Mouse (Mus musculus) liver, adult (tissue): ENCODE measurements around the gene Myo7a.
A peak's percentile ranks its signal among the peaks of the same experiment; 100 is the strongest.

ENCODE experiments used
- GATA4 ChIP-seq: IDR thresholded peaks from 2 replicates; pipeline ENCODE4 v1.6.1; 2014; ENCODE audit warnings: mild to moderate bottlenecking, low read length; ENCODE audit not compliant: insufficient replicate concordance

Gene Myo7a

GRCm38 (mm10) chr7:98119179-98119960 lies at the start of gene Myo7a:
Gene Myo7a, minus strand, starts transcription at chr7:98119524.
- TF ChIP-seq GATA4: no peak

- TF ChIP-seq GATA4: no peak
Observed at GRCm38 (mm10) chr7:98164999-98165528, 45.7 kb upstream of the Myo7a start.

- no peak for TF ChIP-seq GATA4
Observed at GRCm38 (mm10) chr7:98164382-98164998, 45.2 kb upstream of the Myo7a start.

- no peak for TF ChIP-seq GATA4
Observed at GRCm38 (mm10) chr7:98163700-98164099, 44.4 kb upstream of the Myo7a start.

GRCm38 (mm10) chr7:98162239-98162638 lies 42.9 kb upstream of the Myo7a start:
- no peak for TF ChIP-seq GATA4

GRCm38 (mm10) chr7:98160041-98160740 lies 40.9 kb upstream of the Myo7a start:
- no peak for TF ChIP-seq GATA4

GRCm38 (mm10) chr7:98158481-98158880 lies 39.2 kb upstream of the Myo7a start:
- no peak for TF ChIP-seq GATA4

- no peak for TF ChIP-seq GATA4
Observed at GRCm38 (mm10) chr7:98157636-98158332, 38.5 kb upstream of the Myo7a start.

GRCm38 (mm10) chr7:98156280-98156665 lies 36.9 kb upstream of the Myo7a start:
- no peak for TF ChIP-seq GATA4

- peak; percentile 92; the same call in 1 of the 2 replicates for TF ChIP-seq GATA4
Observed at GRCm38 (mm10) chr7:98155546-98156279, 36.4 kb upstream of the Myo7a start.

GRCm38 (mm10) chr7:98153892-98154291 lies 34.6 kb upstream of the Myo7a start:
- no peak for TF ChIP-seq GATA4

GRCm38 (mm10) chr7:98153345-98153744 lies 34.0 kb upstream of the Myo7a start:
- TF ChIP-seq GATA4: no peak

GRCm38 (mm10) chr7:98152400-98152799 lies 33.1 kb upstream of the Myo7a start:
- no peak for TF ChIP-seq GATA4

GRCm38 (mm10) chr7:98150525-98150924 lies 31.2 kb upstream of the Myo7a start:
- TF ChIP-seq GATA4: no peak

- TF ChIP-seq GATA4: no peak
Observed at GRCm38 (mm10) chr7:98149802-98150201, 30.5 kb upstream of the Myo7a start.
